Mouse (Mus musculus) liver, embryonic 15.5 days (tissue): ENCODE results near the gene E2f7. TPM values are rescaled to one million over a fixed set of nuclear protein-coding genes. Genes with fewer than 3 reads are reported as not detected.
"Not testable (repeated sequence)": the region's sequence is repeated elsewhere in the genome, so short reads cannot be mapped to it uniquely, and the experiment has no call there.

Experiments used
- ATAC-seq: fragments of 200-750 bp; cut with Nextera tagmentation; 2 replicates; pipeline ENCODE4 v1.8.0; 2017; ENCODE audit warnings: moderate number of reproducible peaks, mild to moderate bottlenecking, moderate library complexity; ENCODE audit not compliant: insufficient read depth
- H3K27ac ChIP-seq: fragments of 300-500 bp; sonication (generic); replicated peaks from 2 replicates; pipeline ENCODE4 v1.5.1; 2015; ENCODE audit warnings: mild to moderate bottlenecking, inconsistent platforms
- H3K27me3 ChIP-seq: fragments of 300-500 bp; sonication (generic); 2 replicates; pipeline ENCODE4 v1.6.1; 2015; ENCODE audit warnings: mild to moderate bottlenecking, inconsistent platforms
- H3K36me3 ChIP-seq: fragments of 300-500 bp; sonication (generic); replicated peaks from 2 replicates; pipeline ENCODE4 v1.6.1; 2015; ENCODE audit warnings: moderate library complexity, mild to moderate bottlenecking, inconsistent platforms
- H3K4me1 ChIP-seq: fragments of 300-500 bp; sonication (generic); replicated peaks from 2 replicates; pipeline ENCODE4 v1.6.1; 2015; ENCODE audit warnings: inconsistent platforms
- H3K4me2 ChIP-seq: fragments of 300-500 bp; sonication (generic); 2 replicates; pipeline ENCODE4 v1.6.1; 2015; ENCODE audit warnings: moderate library complexity, mild to moderate bottlenecking, inconsistent platforms
- H3K4me3 ChIP-seq: fragments of 300-500 bp; sonication (generic); replicated peaks from 2 replicates; pipeline ENCODE4 v1.5.1; 2015; ENCODE audit warnings: mild to moderate bottlenecking, inconsistent platforms
- H3K9ac ChIP-seq: fragments of 300-500 bp; sonication (generic); 2 replicates; pipeline ENCODE4 v1.6.1; 2015; ENCODE audit warnings: moderate library complexity, mild to moderate bottlenecking, inconsistent platforms
- H3K9me3 ChIP-seq: fragments of 300-500 bp; sonication (generic); replicated peaks from 2 replicates; pipeline ENCODE4 v1.6.1; 2016; ENCODE audit warnings: inconsistent platforms
- WGBS: fragments of 180-500 bp; shearing (Covaris S2); methylation state at CpG from one replicate; pipeline ENCODE4 v1.1.7; 2015; ENCODE audit warnings: mixed read lengths; ENCODE audit not compliant: insufficient replicate concordance; 5-methylcytosine and 5-hydroxymethylcytosine counted together
- polyA plus RNA-seq: library from polyadenylated mRNA; unstranded; fragments of >200 nt; fragmentation: Nextera tagmentation; extraction: Ambion mirVana; gene quantifications from 2 replicates; pipeline ENCODE4 v1.2.1, GENCODE M21; 2015

E2f7 gene
- polyA plus RNA-seq, 1 experiment from 2014 or later = 8.3 TPM

GRCm38 (mm10) chr10:110749081-110749480 lies 3.8 kb downstream of the E2f7 start:
- Histone ChIP-seq H3K36me3 (peaks cover 68% of the 10 kb centered on the region), H3K4me2 (no peak overlapping the region), H3K9ac (no peak overlapping the region), H3K27me3 (peaks cover 8% of the 10 kb centered on the region), H3K4me1 (peaks cover 24% of the 10 kb centered on the region), H3K27ac (no peak overlapping the region), H3K9me3 (no peaks in the 10 kb centered on the region), H3K4me3 (no peak overlapping the region)
- 87% methylated on average over 9 of the region's 9 CpGs for WGBS
- ATAC-seq = no peak

- peaks cover 2% of the 10 kb centered on the region; the same call in 1 of the 2 replicates for H3K27me3 ChIP-seq
- no peak overlapping the region for H3K4me2 ChIP-seq
- no peak for ATAC-seq
- no peak overlapping the region for H3K9ac ChIP-seq
- H3K36me3 ChIP-seq = peaks cover 74% of the 10 kb centered on the region
- 88% methylated on average over 9 of the region's 9 CpGs for WGBS
- H3K9me3 ChIP-seq = no peaks in the 10 kb centered on the region
- H3K27ac ChIP-seq = no peak overlapping the region
- peaks cover 18% of the 10 kb centered on the region for H3K4me1 ChIP-seq
- H3K4me3 ChIP-seq = no peak overlapping the region
These were observed 4.5 kb downstream of the E2f7 start for GRCm38 (mm10) chr10:110749510-110750305.

- WGBS = 66% methylated on average over 3 of the region's 3 CpGs
- H3K4me1 ChIP-seq = no peaks in the 10 kb centered on the region
- no peak for ATAC-seq
- H3K9me3 ChIP-seq = no peaks in the 10 kb centered on the region
- no peaks in the 10 kb centered on the region for H3K27me3 ChIP-seq
- no peak overlapping the region for H3K27ac ChIP-seq
- no peak overlapping the region for H3K4me3 ChIP-seq
- peaks cover 94% of the 10 kb centered on the region for H3K36me3 ChIP-seq
- no peak overlapping the region for H3K4me2 ChIP-seq
- H3K9ac ChIP-seq = no peak overlapping the region
These were observed 7.6 kb downstream of the E2f7 start for GRCm38 (mm10) chr10:110752849-110753248.

- no peaks in the 10 kb centered on the region for H3K9me3 ChIP-seq
- H3K4me2 ChIP-seq = no peak overlapping the region
- H3K27me3 ChIP-seq = no peaks in the 10 kb centered on the region
- 89% methylated on average over 10 of the region's 10 CpGs for WGBS
- H3K4me3 ChIP-seq = no peak overlapping the region
- no peak overlapping the region for H3K27ac ChIP-seq
- H3K4me1 ChIP-seq = no peaks in the 10 kb centered on the region
- no peak overlapping the region for H3K9ac ChIP-seq
- peaks cover 93% of the 10 kb centered on the region for H3K36me3 ChIP-seq
- ATAC-seq = no peak
These were observed 10.3 kb downstream of the E2f7 start for GRCm38 (mm10) chr10:110755556-110755955.

- Histone ChIP-seq H3K4me1 (no peaks in the 10 kb centered on the region), H3K9me3 (no peaks in the 10 kb centered on the region), H3K36me3 (peaks cover 93% of the 10 kb centered on the region), H3K27me3 (no peaks in the 10 kb centered on the region), H3K4me2 (no peak overlapping the region), H3K4me3 (no peak overlapping the region), H3K27ac (no peak overlapping the region), H3K9ac (no peak overlapping the region)
- ATAC-seq = no peak
- 83% methylated on average over 7 of the region's 7 CpGs for WGBS
These were observed 11.1 kb downstream of the E2f7 start for GRCm38 (mm10) chr10:110756271-110756793.

- H3K9me3 ChIP-seq, H3K4me3 ChIP-seq, H3K27ac ChIP-seq, ATAC-seq, H3K9ac ChIP-seq, H3K4me1 ChIP-seq, H3K4me2 ChIP-seq, H3K27me3 ChIP-seq: not testable (repeated sequence)
- peaks cover 93% of the 10 kb centered on the region for H3K36me3 ChIP-seq
- 59% methylated on average over 8 of the region's 12 CpGs for WGBS
These were observed 15.3 kb downstream of the E2f7 start for GRCm38 (mm10) chr10:110760552-110760951.

- H3K9ac ChIP-seq = no peak overlapping the region
- ATAC-seq = no peak
- no peak overlapping the region for H3K4me2 ChIP-seq
- WGBS = 89% methylated on average over 16 of the region's 16 CpGs
- no peak overlapping the region for H3K4me3 ChIP-seq
- H3K27ac ChIP-seq = no peak overlapping the region
- H3K27me3 ChIP-seq = no peaks in the 10 kb centered on the region
- peaks cover 94% of the 10 kb centered on the region for H3K36me3 ChIP-seq
- H3K9me3 ChIP-seq = no peaks in the 10 kb centered on the region
- no peaks in the 10 kb centered on the region for H3K4me1 ChIP-seq
These were observed 17.1 kb downstream of the E2f7 start for GRCm38 (mm10) chr10:110762134-110762884.

- Histone ChIP-seq H3K27me3 (no peaks in the 10 kb centered on the region), H3K4me1 (no peaks in the 10 kb centered on the region), H3K4me3 (no peak overlapping the region), H3K36me3 (peaks cover 99% of the 10 kb centered on the region), H3K9me3 (no peaks in the 10 kb centered on the region), H3K9ac (no peak overlapping the region), H3K4me2 (no peak overlapping the region), H3K27ac (no peak overlapping the region)
- no peak for ATAC-seq
- WGBS = 77% methylated on average over 13 of the region's 13 CpGs
These were observed 18.2 kb downstream of the E2f7 start for GRCm38 (mm10) chr10:110763416-110763815.

- H3K36me3 ChIP-seq = peaks cover 91% of the 10 kb centered on the region
- WGBS = 88% methylated on average over 10 of the region's 10 CpGs
- no peaks in the 10 kb centered on the region for H3K27me3 ChIP-seq
These were observed 24.3 kb downstream of the E2f7 start for GRCm38 (mm10) chr10:110769538-110769937.

GRCm38 (mm10) chr10:110773201-110773600 lies 28.0 kb downstream of the E2f7 start:
- no peak for ATAC-seq
- no peaks in the 10 kb centered on the region for H3K4me1 ChIP-seq
- no peak overlapping the region for H3K9ac ChIP-seq
- H3K9me3 ChIP-seq = no peaks in the 10 kb centered on the region
- WGBS = 83% methylated on average over 12 of the region's 12 CpGs
- peaks cover 84% of the 10 kb centered on the region for H3K36me3 ChIP-seq
- no peaks in the 10 kb centered on the region for H3K27me3 ChIP-seq
- no peak overlapping the region for H3K27ac ChIP-seq
- H3K4me3 ChIP-seq = no peak overlapping the region
- no peak overlapping the region for H3K4me2 ChIP-seq

More at GRCm38 (mm10) chr10:110769538-110769937, 24.3 kb downstream of the E2f7 start:
- Histone ChIP-seq H3K4me2 (no peak overlapping the region), H3K27ac (no peak overlapping the region), H3K4me1 (no peaks in the 10 kb centered on the region), H3K9ac (no peak overlapping the region), H3K9me3 (no peaks in the 10 kb centered on the region), H3K4me3 (no peak overlapping the region)
- no peak for ATAC-seq

- ATAC-seq = no peak
- Histone ChIP-seq H3K4me3 (no peak overlapping the region), H3K27ac (no peak overlapping the region), H3K4me2 (no peak overlapping the region), H3K9me3 (no peaks in the 10 kb centered on the region), H3K9ac (no peak overlapping the region), H3K27me3 (no peaks in the 10 kb centered on the region), H3K4me1 (no peaks in the 10 kb centered on the region), H3K36me3 (peaks cover 84% of the 10 kb centered on the region)
- WGBS = 89% methylated on average over 14 of the region's 14 CpGs
These were observed 28.6 kb downstream of the E2f7 start for GRCm38 (mm10) chr10:110773878-110774277.
